Mouse (Mus musculus): ENCODE results near the gene Cryzl1. TPM values are rescaled to one million over a fixed set of nuclear protein-coding genes. Genes with fewer than 3 reads are reported as not detected.

The Cryzl1 gene
- total and polyA plus RNA-seq, 3 experiments: 20.2 to 44.4 TPM; not detected in 1

- peaks cover 0 to 16% of the 10 kb centered on the region in 2 experiments; a peak in 2 of 4 replicates for H3K36me3 ChIP-seq (ENCODE audit: control insufficient read depth in 1 of 2, insufficient read depth in 2 of 2, low read length in 2 of 2)
- no peaks in the 10 kb centered on the region for H3K27me3 ChIP-seq (ENCODE audit: control insufficient read depth in 1 of 2, insufficient read depth in 2 of 2, low read length in 2 of 2)
- peak; percentile 29; the same call in 1 of the 2 replicates for TF ChIP-seq ZNF384 (IDR thresholded peaks at IDR 0.05; ENCODE audit: low read depth, low read length)
- TF ChIP-seq GATA1 (IDR thresholded peaks at IDR 0.05; ENCODE audit: low read depth, low read length): no peak
These were observed 29.8 kb downstream of the Cryzl1 start for GRCm38 (mm10) chr16:91698995-91699394.

GRCm38 (mm10) chr16:91695108-91695755 lies 33.5 kb downstream of the Cryzl1 start:
- H3K36me3 ChIP-seq (ENCODE audit: control insufficient read depth in 1 of 2, insufficient read depth in 2 of 2, low read length in 2 of 2): peaks cover 2 to 15% of the 10 kb centered on the region in 2 experiments
- TF ChIP-seq ZMIZ1 (IDR thresholded peaks at IDR 0.05; ENCODE audit: low read depth, low read length) (no peak), UBTF (IDR thresholded peaks at IDR 0.05; ENCODE audit: borderline replicate concordance, insufficient read depth, low read depth, low read length) (no peak), CHD2 (IDR thresholded peaks at IDR 0.05; ENCODE audit: low read length) (no peak), SIN3A (IDR thresholded peaks at IDR 0.05; ENCODE audit: low read length) (no peak), MAFK (IDR thresholded peaks at IDR 0.05; ENCODE audit: borderline replicate concordance, low read depth, low read length) (no peak), JUND (IDR thresholded peaks at IDR 0.05; ENCODE audit: low read depth, low read length) (no peak), E2F4 (IDR thresholded peaks at IDR 0.05; ENCODE audit: borderline replicate concordance, low read depth, low read length) (no peak), BHLHE40 (IDR thresholded peaks at IDR 0.05; ENCODE audit: borderline replicate concordance, low read depth, low read length) (no peak), USF2 (IDR thresholded peaks at IDR 0.05; ENCODE audit: borderline replicate concordance in 1 of 2, insufficient read depth in 1 of 2, low read depth in 1 of 2, low read length in 2 of 2) (no peak), ELF1 (IDR thresholded peaks at IDR 0.05; ENCODE audit: low read depth, low read length) (no peak), ZNF384 (IDR thresholded peaks at IDR 0.05; ENCODE audit: low read depth, low read length) (no peak)
- no peak overlapping the region for H3K9ac ChIP-seq (ENCODE audit: control insufficient read depth, low read depth, low read length, poor library complexity, severe bottlenecking)
- H3K27me3 ChIP-seq (ENCODE audit: control insufficient read depth in 1 of 2, insufficient read depth in 2 of 2, low read length in 2 of 2): no peaks in the 10 kb centered on the region
- H3K4me3 ChIP-seq (ENCODE audit: control insufficient read depth in 1 of 2, insufficient read depth in 1 of 2, low read depth in 2 of 2, low read length in 2 of 2): no peak overlapping the region
- H3K4me1 ChIP-seq (ENCODE audit: control insufficient read depth in 1 of 2, insufficient read depth in 2 of 2, low read length in 2 of 2): 0 out of 4 replicates have a peak, but pooled peaks cover 0 to 3% of the 10 kb centered on the region in 2 experiments
- H3K79me2 ChIP-seq (ENCODE audit: control insufficient read depth, insufficient read depth, low read length, poor library complexity): no peaks in the 10 kb centered on the region
- no peaks in the 10 kb centered on the region for H3K9me3 ChIP-seq (replicated peaks; ENCODE audit: insufficient read depth, low read length)
- H3K27ac ChIP-seq (ENCODE audit: control insufficient read depth, low read depth, low read length): no peak overlapping the region
- no peak for DNase-seq (ENCODE audit: low read depth, low spot score)

More at GRCm38 (mm10) chr16:91698995-91699394, 29.8 kb downstream of the Cryzl1 start:
- no peaks in the 10 kb centered on the region for H3K79me2 ChIP-seq (ENCODE audit: control insufficient read depth, insufficient read depth, low read length, poor library complexity)
- 0 out of 4 replicates have a peak, but pooled peaks cover 0 to 2% of the 10 kb centered on the region in 2 experiments for H3K4me1 ChIP-seq (ENCODE audit: control insufficient read depth in 1 of 2, insufficient read depth in 2 of 2, low read length in 2 of 2)
- H3K9ac ChIP-seq (ENCODE audit: control insufficient read depth, low read depth, low read length, poor library complexity, severe bottlenecking): no peak overlapping the region
- H3K4me3 ChIP-seq (ENCODE audit: control insufficient read depth in 1 of 2, insufficient read depth in 1 of 2, low read depth in 2 of 2, low read length in 2 of 2): no peak overlapping the region
- DNase-seq (ENCODE audit: low read depth, low spot score): no peak
- H3K27ac ChIP-seq (ENCODE audit: control insufficient read depth, low read depth, low read length): no peak overlapping the region
- H3K9me3 ChIP-seq (replicated peaks; ENCODE audit: insufficient read depth, low read length): no peaks in the 10 kb centered on the region

Data from MEL (cell line).